Mouse (Mus musculus) ES-E14 (cell line): ENCODE data around the gene Wwtr1.

Source experiments
- HCFC1 ChIP-seq: IDR thresholded peaks from 2 replicates; pipeline ENCODE4 v1.6.1; 2012; ENCODE audit warnings: low read length, inconsistent platforms, borderline replicate concordance; ENCODE audit not compliant: insufficient read depth
- ZC3H11A ChIP-seq: IDR thresholded peaks from 2 replicates; pipeline ENCODE4 v1.6.1; 2012; ENCODE audit warnings: low read depth, mild to moderate bottlenecking, inconsistent platforms, low read length, borderline replicate concordance

- no peak for TF ChIP-seq ZC3H11A
- no peak for TF ChIP-seq HCFC1
Observed at GRCm38 (mm10) chr3:57554890-57555239, 20.8 kb downstream of the Wwtr1 start.
